Mouse (Mus musculus): ENCODE results near the gene Vpreb3. TPM values are rescaled to one million over a fixed set of nuclear protein-coding genes. Genes with fewer than 3 reads are reported as not detected.

The Vpreb3 gene
- polyA plus RNA-seq, 1 experiment from 2014 or later = 0.16 TPM

GRCm38 (mm10) chr10:75913013-75913589, 29.8 kb upstream of the Vpreb3 start:
- H3K4me3 ChIP-seq (ENCODE audit: low read depth, low read length) = no peak overlapping the region
- TF ChIP-seq CTCF (IDR thresholded peaks at IDR 0.05; ENCODE audit: low read depth) = no peak
- no peak for TF ChIP-seq EP300 (optimal IDR thresholded peaks at IDR 0.05)
- no peaks in the 10 kb centered on the region for H3K9me3 ChIP-seq (ENCODE audit: control insufficient read depth, low read length)
- no peak overlapping the region for H3K9ac ChIP-seq (ENCODE audit: low read length)
- no peak for DNase-seq (ENCODE audit: low spot score)
- no peak overlapping the region for H3K4me2 ChIP-seq (replicated peaks; ENCODE audit: low read depth)
- ATAC-seq (ENCODE audit: low FRiP score, low TSS enrichment) = no peak
- 57% methylated on average over 6 of the region's 6 CpGs for WGBS
- H3K27ac ChIP-seq (replicated peaks) = no peak overlapping the region
- H3K36me3 ChIP-seq (ENCODE audit: control insufficient read depth, insufficient read depth, low read length) = peaks cover 20% of the 10 kb centered on the region
- H3K4me1 ChIP-seq (replicated peaks; ENCODE audit: control insufficient read depth, insufficient read depth) = no peaks in the 10 kb centered on the region
- H3K27me3 ChIP-seq (ENCODE audit: control insufficient read depth, insufficient read depth, low read length) = no peaks in the 10 kb centered on the region

GRCm38 (mm10) chr10:75915557-75915956, 27.3 kb upstream of the Vpreb3 start:
- H3K4me3 ChIP-seq (ENCODE audit: low read depth, low read length) = no peak overlapping the region
- H3K9ac ChIP-seq (ENCODE audit: low read length) = no peak overlapping the region
- no peaks in the 10 kb centered on the region for H3K4me1 ChIP-seq (replicated peaks; ENCODE audit: control insufficient read depth, insufficient read depth)
- H3K36me3 ChIP-seq (ENCODE audit: control insufficient read depth, insufficient read depth, low read length) = peaks cover 12% of the 10 kb centered on the region
- no peaks in the 10 kb centered on the region for H3K27me3 ChIP-seq (ENCODE audit: control insufficient read depth, insufficient read depth, low read length)
- WGBS = 72% methylated on average over 7 of the region's 7 CpGs
- H3K4me2 ChIP-seq (replicated peaks; ENCODE audit: low read depth) = no peak overlapping the region
- H3K27ac ChIP-seq (replicated peaks) = no peak overlapping the region
- DNase-seq (ENCODE audit: low spot score) (no peak), ATAC-seq (ENCODE audit: low FRiP score, low TSS enrichment) (no peak)
- TF ChIP-seq EP300 (optimal IDR thresholded peaks at IDR 0.05) = no peak
- no peak for TF ChIP-seq CTCF (IDR thresholded peaks at IDR 0.05; ENCODE audit: low read depth)
- H3K9me3 ChIP-seq (ENCODE audit: control insufficient read depth, low read length) = no peaks in the 10 kb centered on the region

- TF ChIP-seq CTCF (IDR thresholded peaks at IDR 0.05; ENCODE audit: low read depth) = no peak
- no peak for TF ChIP-seq EP300 (optimal IDR thresholded peaks at IDR 0.05)
- H3K9ac ChIP-seq (ENCODE audit: low read length) = no peak overlapping the region
- no peaks in the 10 kb centered on the region for H3K9me3 ChIP-seq (ENCODE audit: control insufficient read depth, low read length)
- no peak for DNase-seq (ENCODE audit: low spot score)
- H3K4me3 ChIP-seq (ENCODE audit: low read depth, low read length) = no peak overlapping the region
- no peaks in the 10 kb centered on the region for H3K4me1 ChIP-seq (replicated peaks; ENCODE audit: control insufficient read depth, insufficient read depth)
- H3K36me3 ChIP-seq (ENCODE audit: control insufficient read depth, insufficient read depth, low read length) = peaks cover 2% of the 10 kb centered on the region
- WGBS = 84% methylated on average over 8 of the region's 8 CpGs
- no peaks in the 10 kb centered on the region for H3K27me3 ChIP-seq (ENCODE audit: control insufficient read depth, insufficient read depth, low read length)
- H3K4me2 ChIP-seq (replicated peaks; ENCODE audit: low read depth) = no peak overlapping the region
- ATAC-seq (ENCODE audit: low FRiP score, low TSS enrichment) = no peak
- no peak overlapping the region for H3K27ac ChIP-seq (replicated peaks)
Observed at GRCm38 (mm10) chr10:75916840-75917239, 26.0 kb upstream of the Vpreb3 start.

- H3K9me3 ChIP-seq (ENCODE audit: control insufficient read depth, low read length) = no peaks in the 10 kb centered on the region
- 82% methylated on average over 5 of the region's 5 CpGs for WGBS
- H3K9ac ChIP-seq (ENCODE audit: low read length) = no peak overlapping the region
- no peak overlapping the region for H3K4me2 ChIP-seq (replicated peaks; ENCODE audit: low read depth)
- H3K27ac ChIP-seq (replicated peaks) = no peak overlapping the region
- no peaks in the 10 kb centered on the region for H3K27me3 ChIP-seq (ENCODE audit: control insufficient read depth, insufficient read depth, low read length)
- TF ChIP-seq CTCF (IDR thresholded peaks at IDR 0.05; ENCODE audit: low read depth) (no peak), EP300 (optimal IDR thresholded peaks at IDR 0.05) (no peak)
- no peaks in the 10 kb centered on the region for H3K4me1 ChIP-seq (replicated peaks; ENCODE audit: control insufficient read depth, insufficient read depth)
- peaks cover 2% of the 10 kb centered on the region; the same call in 1 of the 2 replicates for H3K36me3 ChIP-seq (ENCODE audit: control insufficient read depth, insufficient read depth, low read length)
- H3K4me3 ChIP-seq (ENCODE audit: low read depth, low read length) = no peak overlapping the region
- ATAC-seq (ENCODE audit: low FRiP score, low TSS enrichment) (no peak), DNase-seq (ENCODE audit: low spot score) (no peak)
Observed at GRCm38 (mm10) chr10:75919026-75919425, 23.8 kb upstream of the Vpreb3 start.

- Histone ChIP-seq H3K4me3 (ENCODE audit: low read depth, low read length) (peak within 1 kb of the TSS; percentile 94), H3K9me3 (ENCODE audit: control insufficient read depth, low read length) (no peaks in the 10 kb centered on the region), H3K27me3 (ENCODE audit: control insufficient read depth, insufficient read depth, low read length) (no peaks in the 10 kb centered on the region), H3K4me2 (replicated peaks; ENCODE audit: low read depth) (peak within 1 kb of the TSS; percentile 93), H3K36me3 (ENCODE audit: control insufficient read depth, insufficient read depth, low read length) (peaks cover 5% of the 10 kb centered on the region; the same call in 1 of the 2 replicates), H3K9ac (ENCODE audit: low read length) (peak within 1 kb of the TSS; percentile 94), H3K27ac (replicated peaks) (peak within 1 kb of the TSS; percentile 88), H3K4me1 (replicated peaks; ENCODE audit: control insufficient read depth, insufficient read depth) (no peaks in the 10 kb centered on the region)
- DNase-seq (ENCODE audit: low spot score) = peak; percentile 94
- TF ChIP-seq CTCF (IDR thresholded peaks at IDR 0.05; ENCODE audit: low read depth) (no peak), EP300 (optimal IDR thresholded peaks at IDR 0.05) (no peak)
- under 1% methylated on average over 76 of the region's 76 CpGs for WGBS
- ATAC-seq (ENCODE audit: low FRiP score, low TSS enrichment) = peak; percentile 92
Observed at GRCm38 (mm10) chr10:75921026-75921725, 21.7 kb upstream of the Vpreb3 start, which contains the start of gene Smarcb1. Gene Smarcb1 (minus strand): TSS chr10:75921617.

Data from stomach, postnatal 0 days (tissue).